Mouse (Mus musculus): Measurements from ENCODE around the gene Lzic. TPM values are rescaled to one million over a fixed set of nuclear protein-coding genes. Genes with fewer than 3 reads are reported as not detected.
"Not testable (repeated sequence)": the region's sequence is repeated elsewhere in the genome, so short reads cannot be mapped to it uniquely, and the experiment has no call there.

Gene Lzic
- polyA plus RNA-seq, 1 experiment from 2014 or later, result 43.6 TPM

DNA sequence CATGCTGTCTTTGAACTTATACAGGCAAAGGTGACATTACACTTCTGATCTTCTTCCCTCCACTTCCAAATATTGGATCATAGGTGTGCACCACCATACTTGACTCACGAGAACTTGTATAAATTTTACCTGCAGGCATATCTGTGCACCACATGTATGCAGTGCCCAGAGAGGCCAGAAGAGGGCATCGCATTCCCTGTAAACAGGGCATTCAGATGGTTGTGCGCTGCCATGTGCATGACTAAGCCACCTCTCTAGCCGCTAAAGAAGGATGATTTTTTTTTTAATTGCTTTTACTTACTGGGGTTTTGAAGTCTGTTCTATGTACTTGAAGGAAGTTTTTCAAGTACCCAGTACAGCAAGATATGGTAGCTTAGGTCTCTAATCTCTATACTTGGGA, 31.4 kb upstream of the Lzic start:
- Histone ChIP-seq H3K9ac (ENCODE audit: low read depth, low read length) (no peak overlapping the region), H3K4me1 (replicated peaks; ENCODE audit: control insufficient read depth, insufficient read depth, low read length) (no peaks in the 10 kb centered on the region), H3K27ac (ENCODE audit: low read depth, low read length) (no peak overlapping the region), H3K36me3 (ENCODE audit: control insufficient read depth, insufficient read depth, low read length) (no peaks in the 10 kb centered on the region), H3K9me3 (ENCODE audit: control insufficient read depth, low read length) (no peaks in the 10 kb centered on the region), H3K4me2 (no peak overlapping the region), H3K4me3 (ENCODE audit: low read depth, low read length) (no peak overlapping the region), H3K27me3 (replicated peaks; ENCODE audit: control insufficient read depth, insufficient read depth, low read length) (no peaks in the 10 kb centered on the region)
- no peak for ATAC-seq (replicated peaks; ENCODE audit: low FRiP score)
- 75% methylated on average over 4 of the region's 4 CpGs for WGBS
- no peak for DNase-seq (ENCODE audit: low spot score)

DNA sequence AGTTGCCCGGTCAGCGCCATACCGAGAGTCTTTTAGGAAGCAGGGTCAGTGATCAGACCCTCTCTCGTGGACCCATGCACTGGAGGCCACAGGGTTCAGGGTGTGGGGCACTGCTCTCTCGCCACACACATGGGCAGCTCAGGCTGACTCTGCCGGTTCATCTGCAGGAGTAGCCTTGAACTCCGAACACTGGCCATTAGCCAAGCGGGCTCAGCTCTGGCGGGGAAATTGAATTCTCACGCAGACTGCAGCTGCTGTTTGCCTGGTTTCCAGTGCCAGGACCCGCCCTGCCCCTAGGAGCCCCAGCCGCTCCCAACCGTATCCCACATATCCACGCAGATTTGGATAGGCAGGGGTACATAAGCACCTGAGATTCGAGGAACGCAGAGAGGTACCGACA, 30.8 kb upstream of the Lzic start:
- no peaks in the 10 kb centered on the region for H3K27me3 ChIP-seq (replicated peaks; ENCODE audit: control insufficient read depth, insufficient read depth, low read length)
- H3K4me1 ChIP-seq (replicated peaks; ENCODE audit: control insufficient read depth, insufficient read depth, low read length), result no peaks in the 10 kb centered on the region
- no peak overlapping the region for H3K4me3 ChIP-seq (ENCODE audit: low read depth, low read length)
- DNase-seq (ENCODE audit: low spot score) (no peak), ATAC-seq (replicated peaks; ENCODE audit: low FRiP score) (no peak)
- H3K9ac ChIP-seq (ENCODE audit: low read depth, low read length), result no peak overlapping the region
- H3K4me2 ChIP-seq, result no peak overlapping the region
- no peaks in the 10 kb centered on the region for H3K36me3 ChIP-seq (ENCODE audit: control insufficient read depth, insufficient read depth, low read length)
- no peak overlapping the region for H3K27ac ChIP-seq (ENCODE audit: low read depth, low read length)
- H3K9me3 ChIP-seq (ENCODE audit: control insufficient read depth, low read length), result no peaks in the 10 kb centered on the region
- WGBS, result 79% methylated on average over 17 of the region's 17 CpGs

DNA sequence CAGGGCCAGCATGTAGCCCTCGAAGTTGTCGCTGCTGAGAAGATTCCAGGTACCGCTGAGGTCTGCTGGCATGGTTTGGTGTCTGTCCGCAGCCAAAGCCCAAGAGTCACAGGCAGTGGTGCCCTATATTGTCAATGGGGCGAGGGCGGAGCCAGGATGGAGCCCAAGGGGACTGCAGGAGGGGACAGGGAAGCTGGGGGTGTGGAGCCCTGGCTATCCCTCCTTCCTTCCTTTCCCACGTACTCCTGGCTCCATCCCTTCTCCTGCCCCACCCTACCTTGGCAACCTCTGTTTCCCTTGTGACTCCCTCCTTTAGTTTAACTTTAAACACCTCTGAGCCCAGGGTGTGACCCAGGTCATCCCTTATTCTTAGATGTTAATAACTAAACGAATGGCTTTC, 30.1 kb upstream of the Lzic start, which contains the start of gene Rbp7:
Gene Rbp7 (minus strand): TSS at position 100 of the 400 bp plus-strand sequence.
- no peak; the same call in 1 of the 2 replicates for ATAC-seq (replicated peaks; ENCODE audit: low FRiP score)
- no peak within 1 kb of the TSS for H3K4me3 ChIP-seq (ENCODE audit: low read depth, low read length)

DNA sequence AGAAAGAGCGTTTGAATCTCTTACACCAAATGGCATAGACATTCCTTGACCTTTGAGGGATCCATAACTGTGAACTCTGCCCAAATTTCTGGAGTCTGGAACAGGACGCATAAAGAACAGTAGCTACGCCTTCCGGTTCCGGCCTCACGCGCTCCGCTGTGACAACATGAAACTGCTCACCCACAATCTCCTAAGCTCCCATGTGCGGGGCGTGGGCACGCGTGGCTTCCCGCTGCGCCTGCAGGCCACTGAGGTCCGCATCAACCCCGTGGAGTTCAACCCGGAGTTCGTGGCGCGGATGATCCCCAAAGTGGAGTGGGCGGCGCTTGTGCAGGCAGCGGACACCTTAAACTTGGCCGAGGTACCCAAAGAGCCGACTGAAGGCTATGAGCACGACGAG, 27.9 kb upstream of the Lzic start:
- not testable (repeated sequence) for H3K27me3 ChIP-seq (replicated peaks; ENCODE audit: control insufficient read depth, insufficient read depth, low read length); ATAC-seq (replicated peaks; ENCODE audit: low FRiP score); H3K4me3 ChIP-seq (ENCODE audit: low read depth, low read length); H3K4me1 ChIP-seq (replicated peaks; ENCODE audit: control insufficient read depth, insufficient read depth, low read length); H3K9ac ChIP-seq (ENCODE audit: low read depth, low read length); DNase-seq (ENCODE audit: low spot score); H3K27ac ChIP-seq (ENCODE audit: low read depth, low read length); H3K36me3 ChIP-seq (ENCODE audit: control insufficient read depth, insufficient read depth, low read length); H3K9me3 ChIP-seq (ENCODE audit: control insufficient read depth, low read length); H3K4me2 ChIP-seq
- WGBS, result 79% methylated on average over 25 of the region's 27 CpGs

More for the DNA sequence above, 30.1 kb upstream of the Lzic start, which contains the start of gene Rbp7:
- no peak for DNase-seq (ENCODE audit: low spot score)
- Histone ChIP-seq H3K36me3 (ENCODE audit: control insufficient read depth, insufficient read depth, low read length) (no peaks in the 10 kb centered on the region), H3K27me3 (replicated peaks; ENCODE audit: control insufficient read depth, insufficient read depth, low read length) (no peaks in the 10 kb centered on the region), H3K4me2 (no peak within 1 kb of the TSS), H3K27ac (ENCODE audit: low read depth, low read length) (no peak within 1 kb of the TSS), H3K9me3 (ENCODE audit: control insufficient read depth, low read length) (no peaks in the 10 kb centered on the region), H3K4me1 (replicated peaks; ENCODE audit: control insufficient read depth, insufficient read depth, low read length) (no peaks in the 10 kb centered on the region), H3K9ac (ENCODE audit: low read depth, low read length) (no peak within 1 kb of the TSS)
- WGBS, result 58% methylated on average over 8 of the region's 8 CpGs

DNA sequence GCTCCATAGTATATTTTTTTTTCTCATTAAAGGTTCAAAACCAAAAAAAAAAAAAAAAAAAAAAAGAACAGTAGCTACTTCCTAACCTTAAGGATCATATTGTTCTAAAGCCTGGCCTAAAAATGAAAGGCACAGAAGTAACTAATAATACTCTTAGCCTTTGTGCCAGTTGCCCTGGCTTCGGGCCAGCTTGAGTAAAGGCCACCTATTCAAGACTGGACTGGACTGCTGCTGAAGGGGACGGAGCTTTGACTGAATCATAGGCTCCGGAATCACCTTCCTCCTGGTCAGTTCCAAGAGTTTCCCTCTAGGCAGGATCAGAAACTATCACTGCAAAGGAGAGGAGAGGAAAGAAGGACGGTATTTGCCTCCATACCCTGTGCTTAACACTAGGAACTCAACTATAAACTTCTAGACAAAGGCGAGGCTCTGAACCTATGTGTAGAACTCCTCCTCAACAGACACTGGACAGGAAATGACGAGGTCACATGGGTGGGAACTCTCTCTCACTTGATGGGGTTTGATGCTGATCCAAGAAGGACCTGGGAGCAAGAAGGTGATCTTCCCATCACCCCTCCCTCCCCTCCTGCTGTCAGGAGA, 27.1 kb upstream of the Lzic start:
- H3K4me2 ChIP-seq, result no peak overlapping the region
- no peak overlapping the region for H3K9ac ChIP-seq (ENCODE audit: low read depth, low read length)
- H3K36me3 ChIP-seq (ENCODE audit: control insufficient read depth, insufficient read depth, low read length), result no peaks in the 10 kb centered on the region
- no peak for ATAC-seq (replicated peaks; ENCODE audit: low FRiP score)
- H3K4me1 ChIP-seq (replicated peaks; ENCODE audit: control insufficient read depth, insufficient read depth, low read length), result no peaks in the 10 kb centered on the region
- H3K4me3 ChIP-seq (ENCODE audit: low read depth, low read length), result no peak overlapping the region
- WGBS, result 68% methylated on average over 6 of the region's 6 CpGs
- no peaks in the 10 kb centered on the region for H3K9me3 ChIP-seq (ENCODE audit: control insufficient read depth, low read length)
- DNase-seq (ENCODE audit: low spot score), result no peak
- H3K27me3 ChIP-seq (replicated peaks; ENCODE audit: control insufficient read depth, insufficient read depth, low read length), result no peaks in the 10 kb centered on the region
- no peak overlapping the region for H3K27ac ChIP-seq (ENCODE audit: low read depth, low read length)

DNA sequence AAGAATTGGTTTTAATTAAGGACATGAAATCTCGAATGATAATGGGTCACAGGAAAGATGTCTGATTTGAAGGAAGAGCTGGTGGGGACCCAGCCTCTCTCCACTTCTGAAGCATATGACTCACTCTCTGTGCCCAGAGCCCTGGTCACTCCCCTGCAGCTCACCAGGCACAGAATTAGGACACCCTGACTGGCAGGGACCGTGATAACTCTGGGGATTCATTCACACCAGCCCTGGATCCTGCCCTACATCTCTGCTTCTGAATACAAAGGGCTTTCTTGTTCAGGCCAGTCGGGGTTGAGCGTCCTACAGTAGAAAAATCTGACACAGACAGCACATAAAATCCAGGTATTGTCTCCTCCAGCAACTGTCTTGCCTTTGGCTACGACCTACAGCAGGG, 26.5 kb upstream of the Lzic start:
- Histone ChIP-seq H3K27me3 (replicated peaks; ENCODE audit: control insufficient read depth, insufficient read depth, low read length) (no peaks in the 10 kb centered on the region), H3K4me2 (no peak overlapping the region)

DNA sequence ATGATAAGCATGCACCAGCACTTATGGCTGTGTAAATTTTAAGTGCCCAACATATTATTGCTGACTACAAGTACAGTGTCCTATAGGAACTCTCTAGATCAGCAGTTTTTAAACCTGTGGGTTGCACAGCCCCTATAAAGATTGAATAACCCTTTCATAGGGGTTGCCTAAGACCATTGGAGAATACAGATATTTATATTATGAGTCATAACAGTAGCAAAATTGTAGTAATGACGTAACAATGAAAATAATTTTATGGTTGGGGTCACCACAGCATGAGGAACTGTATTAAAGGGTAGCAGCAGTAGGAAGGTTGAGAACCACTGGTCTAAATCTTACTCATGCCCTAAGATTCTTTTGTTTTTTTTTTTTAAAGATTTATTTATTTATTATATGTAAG, 25.6 kb upstream of the Lzic start:
- Histone ChIP-seq H3K9me3 (ENCODE audit: control insufficient read depth, low read length) (no peaks in the 10 kb centered on the region), H3K27ac (ENCODE audit: low read depth, low read length) (no peak overlapping the region), H3K4me2 (no peak overlapping the region), H3K36me3 (ENCODE audit: control insufficient read depth, insufficient read depth, low read length) (no peaks in the 10 kb centered on the region), H3K27me3 (replicated peaks; ENCODE audit: control insufficient read depth, insufficient read depth, low read length) (no peaks in the 10 kb centered on the region), H3K4me3 (ENCODE audit: low read depth, low read length) (no peak overlapping the region), H3K4me1 (replicated peaks; ENCODE audit: control insufficient read depth, insufficient read depth, low read length) (no peaks in the 10 kb centered on the region), H3K9ac (ENCODE audit: low read depth, low read length) (no peak overlapping the region)
- ATAC-seq (replicated peaks; ENCODE audit: low FRiP score) (no peak), DNase-seq (ENCODE audit: low spot score) (no peak)
- 74% methylated on average over 1 of the region's 1 CpGs for WGBS

More for the DNA sequence above, 26.5 kb upstream of the Lzic start:
- H3K27ac ChIP-seq (ENCODE audit: low read depth, low read length), result no peak overlapping the region
- DNase-seq (ENCODE audit: low spot score) (no peak), ATAC-seq (replicated peaks; ENCODE audit: low FRiP score) (no peak)
- WGBS, result 66% methylated on average over 5 of the region's 5 CpGs
- H3K9ac ChIP-seq (ENCODE audit: low read depth, low read length), result no peak overlapping the region
- no peak overlapping the region for H3K4me3 ChIP-seq (ENCODE audit: low read depth, low read length)
- H3K4me1 ChIP-seq (replicated peaks; ENCODE audit: control insufficient read depth, insufficient read depth, low read length), result no peaks in the 10 kb centered on the region
- no peaks in the 10 kb centered on the region for H3K36me3 ChIP-seq (ENCODE audit: control insufficient read depth, insufficient read depth, low read length)
- H3K9me3 ChIP-seq (ENCODE audit: control insufficient read depth, low read length), result no peaks in the 10 kb centered on the region

DNA sequence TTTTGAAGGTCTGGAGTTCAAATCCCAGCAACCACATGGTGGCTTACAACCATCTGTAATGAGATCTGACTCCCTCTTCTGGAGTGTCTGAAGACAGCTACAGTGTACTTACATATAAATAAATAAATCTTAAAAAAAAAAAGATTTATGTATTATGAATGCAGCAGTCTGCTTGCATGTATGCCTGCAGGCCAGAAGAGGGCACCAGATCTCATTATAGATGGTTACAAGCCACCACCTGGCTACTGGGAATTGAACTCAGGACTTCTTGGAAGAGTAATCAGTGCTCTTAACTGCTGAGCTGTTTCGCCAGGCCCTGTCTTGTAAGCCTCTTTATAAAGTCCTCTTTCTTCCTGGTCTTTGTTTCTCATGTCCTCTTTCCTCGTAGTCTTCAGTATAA, 24.6 kb upstream of the Lzic start:
- WGBS, result 83% methylated on average over 2 of the region's 2 CpGs
- not testable (repeated sequence) for ATAC-seq (replicated peaks; ENCODE audit: low FRiP score); H3K9ac ChIP-seq (ENCODE audit: low read depth, low read length); H3K4me3 ChIP-seq (ENCODE audit: low read depth, low read length); H3K36me3 ChIP-seq (ENCODE audit: control insufficient read depth, insufficient read depth, low read length); H3K9me3 ChIP-seq (ENCODE audit: control insufficient read depth, low read length); H3K4me1 ChIP-seq (replicated peaks; ENCODE audit: control insufficient read depth, insufficient read depth, low read length); H3K27ac ChIP-seq (ENCODE audit: low read depth, low read length); H3K27me3 ChIP-seq (replicated peaks; ENCODE audit: control insufficient read depth, insufficient read depth, low read length); DNase-seq (ENCODE audit: low spot score); H3K4me2 ChIP-seq

DNA sequence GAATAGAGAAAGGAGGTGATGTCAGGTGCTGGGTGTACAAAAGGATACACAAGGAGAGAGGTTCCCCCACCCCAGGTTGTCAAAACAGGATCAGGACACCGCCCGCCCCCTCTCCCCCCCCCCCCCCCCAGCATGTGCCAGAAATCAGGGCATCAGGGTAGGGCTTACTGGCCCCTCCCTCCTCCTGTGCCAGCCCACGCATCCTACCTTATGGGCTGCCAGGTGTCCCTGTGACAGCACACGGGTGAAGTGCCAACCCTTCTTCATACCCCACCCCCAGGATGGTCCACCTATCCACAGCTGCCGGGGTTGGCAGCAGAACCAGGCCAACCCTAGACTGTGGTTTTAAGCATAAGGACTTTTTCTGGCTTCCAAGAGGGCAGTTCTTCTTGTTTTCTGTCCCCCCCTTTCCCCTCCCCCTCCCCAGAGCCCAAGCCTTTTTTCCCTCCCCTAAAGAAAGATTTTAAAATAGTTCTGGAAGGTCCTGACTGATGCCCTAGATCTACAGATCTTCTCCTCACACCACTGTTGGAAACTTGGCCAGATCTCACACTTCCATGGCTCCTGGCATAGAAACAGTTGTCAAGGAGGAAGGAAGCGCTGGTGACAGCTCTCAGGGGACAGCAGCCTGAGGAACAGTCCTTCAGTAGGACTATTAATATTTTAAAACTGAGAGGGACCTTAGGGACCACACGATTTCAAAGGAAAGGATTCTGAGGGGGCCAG, 23.3 kb upstream of the Lzic start:
- Histone ChIP-seq H3K9me3 (ENCODE audit: control insufficient read depth, low read length) (no peaks in the 10 kb centered on the region), H3K4me2 (no peak overlapping the region), H3K27me3 (replicated peaks; ENCODE audit: control insufficient read depth, insufficient read depth, low read length) (no peaks in the 10 kb centered on the region), H3K36me3 (ENCODE audit: control insufficient read depth, insufficient read depth, low read length) (no peaks in the 10 kb centered on the region), H3K4me1 (replicated peaks; ENCODE audit: control insufficient read depth, insufficient read depth, low read length) (no peaks in the 10 kb centered on the region), H3K27ac (ENCODE audit: low read depth, low read length) (no peak overlapping the region), H3K9ac (ENCODE audit: low read depth, low read length) (no peak overlapping the region), H3K4me3 (ENCODE audit: low read depth, low read length) (no peak overlapping the region)
- WGBS, result 55% methylated on average over 6 of the region's 7 CpGs
- DNase-seq (ENCODE audit: low spot score) (no peak), ATAC-seq (replicated peaks; ENCODE audit: low FRiP score) (no peak)

All from liver, embryonic 11.5 days (tissue).